Mouse (Mus musculus): ENCODE results near the gene Letmd1. TPM values are rescaled to one million over a fixed set of nuclear protein-coding genes. Genes with fewer than 3 reads are reported as not detected.

Gene Letmd1
- total RNA-seq, 1 experiment, result 11.2 TPM

DNA sequence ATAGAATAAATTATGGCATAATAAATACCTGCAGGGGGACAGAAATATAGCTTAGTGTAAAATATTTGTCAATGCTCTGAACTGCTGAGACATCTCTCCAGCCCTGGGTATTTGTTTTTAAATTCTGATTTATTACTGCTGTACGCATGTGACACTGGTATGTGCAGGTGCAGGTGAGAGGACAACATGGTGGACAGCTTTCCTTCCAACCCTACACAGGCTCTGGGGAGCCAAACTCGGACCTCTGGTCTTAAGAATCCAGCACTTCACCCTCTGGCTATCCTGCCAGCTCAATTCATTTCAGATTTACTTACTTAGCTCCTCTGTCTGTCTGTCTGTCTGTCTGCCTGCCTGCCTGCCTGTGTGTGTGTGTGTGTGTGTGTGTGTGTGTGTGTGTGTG, 46.3 kb downstream of the Letmd1 start:
- in situ Hi-C loops (cut with MboI; ENCODE audit: low sequenced_read_pairs in 2 of 2, unreplicated experiment in 2 of 2), result no loop called here
- TF ChIP-seq HCFC1 (IDR thresholded peaks at IDR 0.05; ENCODE audit: borderline replicate concordance, insufficient read depth, low read length) (no peak), MAFK (IDR thresholded peaks at IDR 0.05; ENCODE audit: insufficient read depth, low read depth, low read length) (no peak), ZNF384 (IDR thresholded peaks at IDR 0.05; ENCODE audit: low read depth, low read length) (no peak), ZC3H11A (IDR thresholded peaks at IDR 0.05; ENCODE audit: borderline replicate concordance, low read depth, low read length) (no peak), CHD2 (IDR thresholded peaks at IDR 0.05; ENCODE audit: low read depth, low read length) (no peak)

DNA sequence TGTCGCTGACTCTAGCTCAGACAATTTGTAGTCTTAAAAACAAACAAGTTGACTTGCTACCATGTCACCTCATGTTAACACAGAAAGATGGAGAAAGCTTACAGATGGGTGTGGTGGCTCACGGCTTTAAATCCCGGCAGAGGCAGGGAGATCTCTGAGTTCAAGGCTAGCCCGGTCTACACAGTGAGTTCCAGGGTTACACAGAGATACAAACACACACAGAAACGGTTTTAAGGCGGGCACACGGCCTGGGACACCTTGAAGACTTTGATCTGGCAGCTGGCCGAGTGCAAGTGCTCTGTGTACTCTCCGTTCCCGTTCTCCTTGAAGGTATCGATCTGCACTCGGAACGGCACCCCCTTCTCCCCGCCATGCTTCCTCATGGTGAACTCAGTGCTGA, 51.5 kb downstream of the Letmd1 start:
- TF ChIP-seq ZC3H11A (IDR thresholded peaks at IDR 0.05; ENCODE audit: borderline replicate concordance, low read depth, low read length) (no peak), CHD2 (IDR thresholded peaks at IDR 0.05; ENCODE audit: low read depth, low read length) (no peak), HCFC1 (IDR thresholded peaks at IDR 0.05; ENCODE audit: borderline replicate concordance, insufficient read depth, low read length) (no peak), ZNF384 (IDR thresholded peaks at IDR 0.05; ENCODE audit: low read depth, low read length) (no peak), MAFK (IDR thresholded peaks at IDR 0.05; ENCODE audit: insufficient read depth, low read depth, low read length) (no peak)
- H3K9me3 ChIP-seq (ENCODE audit: control insufficient read depth, insufficient read depth, low read depth, low read length), result no peaks in the 10 kb centered on the region
- DNase-seq (ENCODE audit: low read depth, low spot score), result no peak
- peaks cover 7% of the 10 kb centered on the region; the same call in 1 of the 2 replicates for H3K36me3 ChIP-seq (ENCODE audit: control insufficient read depth, insufficient read depth, low read length, poor library complexity, severe bottlenecking)
- no peak overlapping the region for H3K27ac ChIP-seq (ENCODE audit: insufficient read depth, low read depth, low read length, poor library complexity, severe bottlenecking)
- in situ Hi-C loops (cut with MboI; ENCODE audit: low sequenced_read_pairs in 2 of 2, unreplicated experiment in 2 of 2), result no loop called here
- no peak overlapping the region for H3K9ac ChIP-seq (ENCODE audit: insufficient read depth, low read depth, low read length, poor library complexity, severe bottlenecking)
- H3K4me1 ChIP-seq (ENCODE audit: control insufficient read depth in 2 of 2, insufficient read depth in 2 of 2, low read length in 2 of 2, poor library complexity in 1 of 2), result no peaks in the 10 kb centered on the region
- H3K4me3 ChIP-seq (ENCODE audit: insufficient read depth in 1 of 2, low read depth in 1 of 2, low read length in 2 of 2, poor library complexity in 1 of 2, severe bottlenecking in 1 of 2), result no peak overlapping the region

More for the DNA sequence above, 46.3 kb downstream of the Letmd1 start:
- no peak overlapping the region for H3K9ac ChIP-seq (ENCODE audit: insufficient read depth, low read depth, low read length, poor library complexity, severe bottlenecking)
- no peak overlapping the region for H3K4me3 ChIP-seq (ENCODE audit: insufficient read depth in 1 of 2, low read depth in 1 of 2, low read length in 2 of 2, poor library complexity in 1 of 2, severe bottlenecking in 1 of 2)
- no peaks in the 10 kb centered on the region for H3K4me1 ChIP-seq (ENCODE audit: control insufficient read depth in 2 of 2, insufficient read depth in 2 of 2, low read length in 2 of 2, poor library complexity in 1 of 2)
- peaks cover 9% of the 10 kb centered on the region; the same call in 1 of the 2 replicates for H3K36me3 ChIP-seq (ENCODE audit: control insufficient read depth, insufficient read depth, low read length, poor library complexity, severe bottlenecking)
- no peak overlapping the region for H3K27ac ChIP-seq (ENCODE audit: insufficient read depth, low read depth, low read length, poor library complexity, severe bottlenecking)
- no peak for DNase-seq (ENCODE audit: low read depth, low spot score)
- no peaks in the 10 kb centered on the region for H3K9me3 ChIP-seq (ENCODE audit: control insufficient read depth, insufficient read depth, low read depth, low read length)

DNA sequence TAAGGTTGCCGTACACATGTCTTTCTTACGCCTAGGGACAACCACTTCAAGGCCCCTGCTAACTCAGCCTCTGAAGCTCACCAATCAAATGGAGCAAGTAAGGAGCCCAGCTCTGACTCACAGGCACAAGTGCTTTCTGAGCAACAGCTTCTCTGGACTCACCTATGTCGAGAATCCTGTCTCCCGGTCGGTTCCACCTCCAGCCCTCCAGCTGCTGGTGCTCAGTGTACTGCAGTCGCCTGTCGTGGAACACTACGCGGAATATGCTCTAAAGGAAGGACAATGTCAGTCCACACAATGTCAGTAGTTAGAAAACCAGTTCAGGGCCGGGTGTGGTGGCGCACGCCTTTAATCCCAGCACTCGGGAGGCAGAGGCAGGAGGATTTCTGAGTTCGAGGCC, 56.6 kb downstream of the Letmd1 start:
- no peak overlapping the region for H3K9ac ChIP-seq (ENCODE audit: insufficient read depth, low read depth, low read length, poor library complexity, severe bottlenecking)
- H3K4me3 ChIP-seq (ENCODE audit: insufficient read depth in 1 of 2, low read depth in 1 of 2, low read length in 2 of 2, poor library complexity in 1 of 2, severe bottlenecking in 1 of 2), result no peak overlapping the region
- DNase-seq (ENCODE audit: low read depth, low spot score), result no peak
- no peaks in the 10 kb centered on the region for H3K4me1 ChIP-seq (ENCODE audit: control insufficient read depth in 2 of 2, insufficient read depth in 2 of 2, low read length in 2 of 2, poor library complexity in 1 of 2)
- H3K27ac ChIP-seq (ENCODE audit: insufficient read depth, low read depth, low read length, poor library complexity, severe bottlenecking), result no peak overlapping the region
- in situ Hi-C loops (cut with MboI; ENCODE audit: low sequenced_read_pairs in 2 of 2, unreplicated experiment in 2 of 2), result no loop called here
- TF ChIP-seq ZC3H11A (IDR thresholded peaks at IDR 0.05; ENCODE audit: borderline replicate concordance, low read depth, low read length) (no peak), ZNF384 (IDR thresholded peaks at IDR 0.05; ENCODE audit: low read depth, low read length) (no peak), CHD2 (IDR thresholded peaks at IDR 0.05; ENCODE audit: low read depth, low read length) (no peak), MAFK (IDR thresholded peaks at IDR 0.05; ENCODE audit: insufficient read depth, low read depth, low read length) (no peak), HCFC1 (IDR thresholded peaks at IDR 0.05; ENCODE audit: borderline replicate concordance, insufficient read depth, low read length) (no peak)
- H3K9me3 ChIP-seq (ENCODE audit: control insufficient read depth, insufficient read depth, low read depth, low read length), result no peaks in the 10 kb centered on the region
- peaks cover 5% of the 10 kb centered on the region; the same call in 1 of the 2 replicates for H3K36me3 ChIP-seq (ENCODE audit: control insufficient read depth, insufficient read depth, low read length, poor library complexity, severe bottlenecking)

DNA sequence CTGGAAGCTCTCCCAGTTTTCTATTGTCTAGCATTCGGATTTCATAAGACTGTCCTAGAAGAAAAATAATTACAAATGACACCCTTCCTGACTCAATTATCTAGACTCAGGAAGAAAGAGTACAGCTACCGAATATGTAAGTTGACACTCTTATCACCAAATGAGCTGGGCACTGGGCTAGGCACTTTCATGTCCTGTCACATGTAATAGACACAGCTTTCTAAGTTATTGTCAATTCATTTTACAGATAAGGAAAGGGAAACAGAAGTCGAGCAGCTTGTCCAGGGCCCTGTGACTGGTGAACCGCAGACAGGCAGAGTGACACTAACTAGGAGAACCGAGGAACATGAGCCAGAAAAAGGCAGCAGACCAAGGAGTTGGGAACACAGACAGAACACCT, 59.1 kb downstream of the Letmd1 start:
- no peak for TF ChIP-seq ZNF384 (IDR thresholded peaks at IDR 0.05; ENCODE audit: low read depth, low read length)
- TF ChIP-seq MAFK (IDR thresholded peaks at IDR 0.05; ENCODE audit: insufficient read depth, low read depth, low read length), result no peak
- TF ChIP-seq CHD2 (IDR thresholded peaks at IDR 0.05; ENCODE audit: low read depth, low read length), result no peak
- TF ChIP-seq HCFC1 (IDR thresholded peaks at IDR 0.05; ENCODE audit: borderline replicate concordance, insufficient read depth, low read length), result no peak
- TF ChIP-seq ZC3H11A (IDR thresholded peaks at IDR 0.05; ENCODE audit: borderline replicate concordance, low read depth, low read length), result no peak
- Histone ChIP-seq H3K9me3 (ENCODE audit: control insufficient read depth, insufficient read depth, low read depth, low read length) (no peaks in the 10 kb centered on the region), H3K36me3 (ENCODE audit: control insufficient read depth, insufficient read depth, low read length, poor library complexity, severe bottlenecking) (peaks cover 4% of the 10 kb centered on the region; the same call in 1 of the 2 replicates), H3K9ac (ENCODE audit: insufficient read depth, low read depth, low read length, poor library complexity, severe bottlenecking) (no peak overlapping the region), H3K4me3 (ENCODE audit: insufficient read depth in 1 of 2, low read depth in 1 of 2, low read length in 2 of 2, poor library complexity in 1 of 2, severe bottlenecking in 1 of 2) (no peak overlapping the region), H3K4me1 (ENCODE audit: control insufficient read depth in 2 of 2, insufficient read depth in 2 of 2, low read length in 2 of 2, poor library complexity in 1 of 2) (no peaks in the 10 kb centered on the region), H3K27ac (ENCODE audit: insufficient read depth, low read depth, low read length, poor library complexity, severe bottlenecking) (no peak overlapping the region)
- in situ Hi-C loops (cut with MboI; ENCODE audit: low sequenced_read_pairs in 2 of 2, unreplicated experiment in 2 of 2), result no loop called here
- DNase-seq (ENCODE audit: low read depth, low spot score), result no peak

Other genes with a start within 250 kb of the Letmd1 start
- gene Atf1, start 241.2 kb upstream of the Letmd1 start, total RNA-seq (2012; rRNA removed), result 26.4 and 47.2 TPM in 2 replicates
- gene Tmprss12, start 188.2 kb upstream of the Letmd1 start, total RNA-seq (2012; rRNA removed), result 1.5 and 1.6 TPM in 2 replicates
- 11.6 and 21.7 TPM in 2 replicates for gene Mettl7a1, start 164.9 kb upstream of the Letmd1 start, total RNA-seq (2012; rRNA removed)
- gene Mettl7a3, start 134.1 kb upstream of the Letmd1 start, total RNA-seq (2012; rRNA removed), result 0.49 and 1.3 TPM in 2 replicates
- 0.37 and 0.54 TPM in 2 replicates for gene Methig1, start 115.9 kb upstream of the Letmd1 start, total RNA-seq (2012; rRNA removed)
- gene Mettl7a2, start 115.8 kb upstream of the Letmd1 start, total RNA-seq (2012; rRNA removed), result 1.4 and 5.1 TPM in 2 replicates
- not detected in 2 replicates for gene Higd1c, start 104.5 kb upstream of the Letmd1 start, total RNA-seq (2012; rRNA removed)
- gene Gm5475, start 46.9 kb upstream of the Letmd1 start, total RNA-seq (2012; rRNA removed), result 0.11 TPM in 1 of 2 replicates, not detected in the other
- gene Slc11a2, start 44.0 kb upstream of the Letmd1 start, total RNA-seq (2012; rRNA removed), result 59.8 and 67.1 TPM in 2 replicates
- gene Csrnp2, start 26.5 kb downstream of the Letmd1 start, total RNA-seq (2012; rRNA removed), result 8.1 and 14.6 TPM in 2 replicates
- gene Tfcp2, start 83.0 kb downstream of the Letmd1 start, total RNA-seq (2012; rRNA removed), result 13.1 and 13.6 TPM in 2 replicates
- gene Pou6f1, start 131.0 kb downstream of the Letmd1 start, total RNA-seq (2012; rRNA removed), result 2.9 and 4.1 TPM in 2 replicates
- gene Dazap2, start 146.3 kb downstream of the Letmd1 start, total RNA-seq (2012; rRNA removed), result 13.5 and 27.6 TPM in 2 replicates
- gene Smagp, start 167.9 kb downstream of the Letmd1 start, total RNA-seq (2012; rRNA removed), result 20.0 and 27.3 TPM in 2 replicates
- gene Bin2, start 200.5 kb downstream of the Letmd1 start, total RNA-seq (2012; rRNA removed), result 7.9 and 12.5 TPM in 2 replicates
- gene Cela1, start 218.9 kb downstream of the Letmd1 start, total RNA-seq (2012; rRNA removed), result 2.4 and 3.3 TPM in 2 replicates